Mouse (Mus musculus) liver, postnatal 0 days (tissue): ENCODE measurements around the gene Hipk2.

ENCODE experiments used
- CTCF ChIP-seq: sonication (generic); IDR thresholded peaks from 2 replicates; pipeline ENCODE4 v1.5.1; 2016; ENCODE audit warnings: antibody characterized with exemption, low read depth
- EP300 ChIP-seq: IDR thresholded peaks from 2 replicates; pipeline ENCODE4 v1.6.1; 2016; ENCODE audit warnings: antibody characterized with exemption, low read depth, mild to moderate bottlenecking

DNA sequence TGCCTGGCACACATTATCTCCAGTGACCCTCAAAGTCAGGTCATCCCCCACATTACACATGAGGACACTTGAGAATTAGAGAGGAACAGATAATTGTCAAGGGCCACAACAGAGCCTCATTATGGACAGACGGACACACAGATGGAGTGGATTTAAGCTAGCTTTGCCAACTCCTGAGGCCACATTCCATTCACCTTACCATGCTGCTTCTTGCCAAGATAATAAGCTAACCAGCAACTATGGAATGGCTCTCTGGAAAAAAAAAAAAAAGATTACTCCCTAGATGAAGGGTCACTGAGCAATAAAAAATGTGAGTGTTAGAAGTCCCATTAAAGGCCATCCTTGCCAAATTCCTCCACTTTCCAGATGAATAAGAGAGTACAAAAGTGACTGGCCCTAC, 30.8 kb downstream of the Hipk2 start:
- TF ChIP-seq CTCF (no peak), EP300 (no peak)
